Mouse (Mus musculus) kidney, adult 8-10 months (tissue): Measurements from ENCODE around the gene Vmn2r35.
"Not testable (repeated sequence)": the region's sequence is repeated elsewhere in the genome, so short reads cannot be mapped to it uniquely, and the experiment has no call there.

Source experiments
- DNase-seq, 2 experiments: peaks; one replicate each; pipeline ENCODE4 v3.0.0; 2022

Gene Vmn2r35

DNA sequence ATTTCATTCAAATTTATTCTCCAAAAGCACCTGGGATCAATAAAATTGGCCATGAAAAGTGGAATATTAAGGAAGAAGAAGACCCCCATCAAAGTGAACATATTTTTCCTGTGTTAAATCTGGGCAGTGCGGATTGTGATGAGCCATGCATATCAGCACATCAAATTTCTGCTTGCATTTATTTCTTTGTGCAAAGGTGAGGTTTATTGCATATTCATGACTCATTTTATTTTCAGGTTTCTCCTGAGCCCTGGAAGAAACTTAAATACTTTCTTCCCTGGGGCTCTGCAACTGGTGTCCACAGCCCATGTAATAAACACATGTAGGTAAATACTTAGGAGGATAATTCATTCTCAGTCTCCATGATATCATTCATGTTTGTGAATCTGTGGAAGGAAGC lies at the start of gene Vmn2r35:
Vmn2r35 (minus strand) TSS at position 101 of the 400 bp plus-strand sequence.
- DNase-seq: not testable (repeated sequence)

GRCm38 (mm10) chr7:7794196-7794595 lies 25.5 kb downstream of the Vmn2r35 start:
- DNase-seq: not testable (repeated sequence)
